Mouse (Mus musculus) lung, embryonic 15.5 days (tissue): ENCODE data around the gene Tbxa2r. TPM values are rescaled to one million over a fixed set of nuclear protein-coding genes. Genes with fewer than 3 reads are reported as not detected.

Experiments used
- ATAC-seq: fragments of 200-750 bp; cut with Nextera tagmentation; 2 replicates; pipeline ENCODE4 v1.8.0; 2017; ENCODE audit warnings: moderate number of reproducible peaks, borderline replicate concordance; ENCODE audit not compliant: low FRiP score, low TSS enrichment; ENCODE audit errors: extremely low read depth
- H3K27ac ChIP-seq: fragments of 300-500 bp; sonication (generic); 2 replicates; pipeline ENCODE4 v1.5.1; 2015; ENCODE audit warnings: moderate library complexity, mild to moderate bottlenecking, inconsistent platforms
- H3K27me3 ChIP-seq: fragments of 300-500 bp; sonication (generic); 2 replicates; pipeline ENCODE4 v1.6.1; 2015; ENCODE audit warnings: inconsistent platforms
- H3K36me3 ChIP-seq: fragments of 300-500 bp; sonication (generic); 2 replicates; pipeline ENCODE4 v1.6.1; 2015; ENCODE audit warnings: inconsistent platforms
- H3K4me1 ChIP-seq: fragments of 300-500 bp; sonication (generic); 2 replicates; pipeline ENCODE4 v1.6.1; 2015; ENCODE audit warnings: inconsistent platforms
- H3K4me2 ChIP-seq: fragments of 300-500 bp; sonication (generic); 2 replicates; pipeline ENCODE4 v1.6.1; 2015; ENCODE audit warnings: inconsistent platforms, mild to moderate bottlenecking, moderate library complexity
- H3K4me3 ChIP-seq: fragments of 300-500 bp; sonication (generic); 2 replicates; pipeline ENCODE4 v1.5.1; 2015; ENCODE audit warnings: mild to moderate bottlenecking, inconsistent platforms
- H3K9ac ChIP-seq: fragments of 300-500 bp; sonication (generic); 2 replicates; pipeline ENCODE4 v1.6.1; 2015; ENCODE audit warnings: inconsistent platforms
- H3K9me3 ChIP-seq: fragments of 300-500 bp; sonication (generic); 2 replicates; pipeline ENCODE4 v1.6.1; 2016; ENCODE audit warnings: inconsistent platforms
- WGBS: fragments of 180-500 bp; shearing (Covaris S2); methylation state at CpG from one replicate; pipeline ENCODE4 v1.1.7; 2015; 5-methylcytosine and 5-hydroxymethylcytosine counted together
- polyA plus RNA-seq: library from polyadenylated mRNA; unstranded; fragments of >200 nt; fragmentation: Nextera tagmentation; extraction: Ambion mirVana; gene quantifications from 2 replicates; pipeline ENCODE4 v1.2.1, GENCODE M21; 2015

Gene Tbxa2r
- polyA plus RNA-seq, 1 experiment from 2014 or later: 18.3 TPM

GRCm38 (mm10) chr10:81291511-81292104 lies 36.9 kb upstream of the Tbxa2r start, which contains the start of gene Tjp3:
Gene Tjp3 (minus strand): TSS chr10:81291581.
- Histone ChIP-seq H3K27ac (peak within 1 kb of the TSS; percentile 91), H3K4me1 (peaks cover 45% of the 10 kb centered on the region), H3K36me3 (no peaks in the 10 kb centered on the region), H3K9ac (peak within 1 kb of the TSS; percentile 6; the same call in 1 of the 2 replicates), H3K4me3 (peak within 1 kb of the TSS; percentile 33), H3K4me2 (peak within 1 kb of the TSS; percentile 95), H3K27me3 (peaks cover 10% of the 10 kb centered on the region; the same call in 1 of the 2 replicates), H3K9me3 (no peaks in the 10 kb centered on the region)
- 57% methylated on average over 9 of the region's 9 CpGs for WGBS
- no peak for ATAC-seq

DNA sequence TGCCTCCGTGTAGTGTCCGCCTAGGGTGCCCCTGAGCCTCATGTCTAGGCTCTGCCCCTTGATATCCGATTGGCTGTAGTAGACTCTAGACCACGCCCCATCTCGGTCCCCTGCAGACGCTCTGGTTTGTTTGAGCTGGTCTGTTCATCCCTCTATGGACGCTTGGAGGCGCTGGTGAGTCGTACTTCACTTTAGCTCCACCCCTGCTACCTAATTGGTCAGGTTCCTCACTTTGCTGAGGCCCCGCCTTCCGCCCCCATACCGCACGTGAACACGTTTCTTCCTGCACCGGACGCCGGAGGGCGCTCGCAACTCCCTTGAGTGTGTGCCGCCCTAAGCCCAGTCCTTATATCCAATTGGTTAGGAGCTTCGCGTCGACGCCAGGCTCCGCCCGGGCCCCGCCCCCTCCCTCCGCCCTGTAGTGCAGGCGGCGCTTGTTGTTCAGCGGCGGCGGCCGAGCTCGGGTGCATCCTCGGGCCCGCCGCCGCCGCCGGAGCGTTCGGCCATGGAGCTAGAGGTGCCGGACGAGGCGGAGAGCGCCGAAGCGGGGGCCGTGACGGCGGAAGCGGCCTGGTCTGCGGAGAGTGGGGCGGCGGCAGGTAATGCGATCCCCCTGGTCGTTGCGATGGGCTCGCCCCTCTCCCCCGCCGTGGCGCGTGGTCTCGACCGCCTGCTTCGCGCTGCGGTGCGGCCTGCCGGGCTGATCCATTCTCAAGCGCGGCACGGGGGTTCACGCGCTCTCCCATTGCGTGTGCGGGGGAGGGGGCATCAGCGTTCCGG lies 35.8 kb upstream of the Tbxa2r start, which contains the start of gene Pip5k1c:
Gene Pip5k1c, plus strand, starts transcription at position 410 of the 780 bp plus-strand sequence.
- Histone ChIP-seq H3K9me3 (no peaks in the 10 kb centered on the region), H3K27ac (peak within 1 kb of the TSS; percentile 91), H3K4me1 (peaks cover 48% of the 10 kb centered on the region), H3K9ac (peak within 1 kb of the TSS; percentile 71), H3K27me3 (peaks cover 10% of the 10 kb centered on the region; the same call in 1 of the 2 replicates), H3K4me2 (peak within 1 kb of the TSS; percentile 95), H3K4me3 (peak within 1 kb of the TSS; percentile 78), H3K36me3 (no peaks in the 10 kb centered on the region)
- under 1% methylated on average over 59 of the region's 80 CpGs for WGBS
- ATAC-seq: peak; percentile 94

DNA sequence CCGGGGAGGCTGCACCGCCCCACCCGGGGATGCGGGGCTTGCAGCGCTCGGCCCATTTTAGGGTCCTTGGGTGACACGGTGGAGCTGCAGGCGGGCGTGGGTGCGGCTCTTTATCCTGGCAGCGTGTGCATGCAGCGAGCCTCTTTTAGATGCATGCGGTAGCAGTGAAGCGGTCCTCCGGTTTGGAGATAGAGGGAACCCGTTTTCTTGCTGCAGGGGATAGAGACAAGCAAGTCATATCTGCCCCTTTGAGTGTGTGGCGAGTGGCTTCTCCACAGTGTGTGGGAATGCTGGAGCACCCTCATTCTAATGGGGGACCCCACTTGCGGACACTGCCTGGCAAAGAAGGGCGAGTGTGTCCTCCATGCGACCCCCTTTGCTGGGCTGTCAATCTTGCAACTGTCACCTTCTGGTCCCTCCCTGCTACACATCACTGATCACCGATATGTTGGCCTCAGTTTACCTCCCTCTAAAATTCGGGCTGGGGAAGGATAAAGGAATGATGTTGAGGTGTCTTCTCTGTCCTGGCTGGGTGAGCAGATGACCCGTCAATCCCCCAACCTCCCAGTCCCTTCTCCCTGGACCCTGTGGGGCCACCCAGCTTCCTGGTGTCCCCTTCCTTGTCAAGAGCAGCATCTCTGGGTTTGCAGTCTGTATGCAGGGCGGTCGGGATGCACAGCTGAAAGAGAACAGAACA lies 35.0 kb upstream of the Tbxa2r start:
- no peak for ATAC-seq
- Histone ChIP-seq H3K27ac (peak overlapping the region; percentile 85), H3K4me3 (peak overlapping the region; percentile 78), H3K9ac (peak overlapping the region; percentile 71), H3K4me2 (peak overlapping the region; percentile 95), H3K36me3 (no peaks in the 10 kb centered on the region), H3K4me1 (peaks cover 50% of the 10 kb centered on the region), H3K9me3 (no peaks in the 10 kb centered on the region), H3K27me3 (peaks cover 10% of the 10 kb centered on the region; the same call in 1 of the 2 replicates)
- WGBS: 1% methylated on average over 25 of the region's 25 CpGs

GRCm38 (mm10) chr10:81294442-81294841 lies 34.1 kb upstream of the Tbxa2r start:
- WGBS: 47% methylated on average over 8 of the region's 8 CpGs
- peak overlapping the region; percentile 71; the same call in 1 of the 2 replicates for H3K9ac ChIP-seq
- peaks cover 10% of the 10 kb centered on the region; the same call in 1 of the 2 replicates for H3K27me3 ChIP-seq
- peak overlapping the region; percentile 95 for H3K4me2 ChIP-seq
- no peaks in the 10 kb centered on the region for H3K36me3 ChIP-seq
- no peaks in the 10 kb centered on the region for H3K9me3 ChIP-seq
- no peak overlapping the region for H3K27ac ChIP-seq
- H3K4me3 ChIP-seq: peak overlapping the region; percentile 78
- H3K4me1 ChIP-seq: peaks cover 51% of the 10 kb centered on the region
- no peak for ATAC-seq

DNA sequence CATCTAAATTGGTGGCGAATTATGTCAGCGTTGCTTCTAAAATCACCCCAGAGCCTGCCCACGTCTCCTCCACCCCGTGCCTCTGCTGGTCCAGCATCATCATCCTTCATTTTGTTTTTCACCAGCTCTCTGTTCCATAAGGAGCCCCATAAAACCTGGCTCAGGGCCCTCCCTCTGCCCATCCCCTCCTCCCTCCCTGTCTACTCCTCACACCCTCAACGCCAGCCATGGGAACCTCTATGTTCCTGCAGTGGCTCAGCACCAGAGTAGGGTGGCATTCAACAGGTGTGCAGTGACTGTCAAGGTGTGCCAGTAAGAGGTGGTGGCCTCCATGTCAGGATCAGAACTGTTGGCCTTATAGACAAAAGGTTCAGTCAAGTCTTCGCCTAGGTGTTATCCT lies 33.3 kb upstream of the Tbxa2r start:
- Histone ChIP-seq H3K9ac (no peak overlapping the region), H3K4me1 (peaks cover 56% of the 10 kb centered on the region), H3K4me3 (no peak overlapping the region), H3K27ac (no peak overlapping the region), H3K27me3 (peaks cover 10% of the 10 kb centered on the region; the same call in 1 of the 2 replicates), H3K36me3 (no peaks in the 10 kb centered on the region), H3K4me2 (no peak overlapping the region), H3K9me3 (no peaks in the 10 kb centered on the region)
- ATAC-seq: no peak
- 89% methylated on average over 6 of the region's 6 CpGs for WGBS

- H3K27me3 ChIP-seq: no peaks in the 10 kb centered on the region
- H3K4me3 ChIP-seq: no peak overlapping the region
- WGBS: 74% methylated on average over 6 of the region's 6 CpGs
- ATAC-seq: no peak
- H3K4me2 ChIP-seq: no peak overlapping the region
- H3K36me3 ChIP-seq: no peaks in the 10 kb centered on the region
- H3K9me3 ChIP-seq: no peaks in the 10 kb centered on the region
- no peak overlapping the region for H3K9ac ChIP-seq
- H3K27ac ChIP-seq: peak overlapping the region; percentile 72
- H3K4me1 ChIP-seq: peaks cover 62% of the 10 kb centered on the region
Observed at GRCm38 (mm10) chr10:81297246-81297645, 31.3 kb upstream of the Tbxa2r start.

- Histone ChIP-seq H3K36me3 (no peaks in the 10 kb centered on the region), H3K9ac (no peak overlapping the region), H3K4me3 (no peak overlapping the region), H3K27me3 (no peaks in the 10 kb centered on the region), H3K27ac (peak overlapping the region; percentile 72), H3K4me2 (peak overlapping the region; percentile 3; the same call in 1 of the 2 replicates), H3K9me3 (no peaks in the 10 kb centered on the region), H3K4me1 (peaks cover 68% of the 10 kb centered on the region)
- 43% methylated on average over 10 of the region's 10 CpGs for WGBS
- ATAC-seq: peak; percentile 28; the same call in 1 of the 2 replicates
Observed at GRCm38 (mm10) chr10:81297845-81298244, 30.7 kb upstream of the Tbxa2r start.

DNA sequence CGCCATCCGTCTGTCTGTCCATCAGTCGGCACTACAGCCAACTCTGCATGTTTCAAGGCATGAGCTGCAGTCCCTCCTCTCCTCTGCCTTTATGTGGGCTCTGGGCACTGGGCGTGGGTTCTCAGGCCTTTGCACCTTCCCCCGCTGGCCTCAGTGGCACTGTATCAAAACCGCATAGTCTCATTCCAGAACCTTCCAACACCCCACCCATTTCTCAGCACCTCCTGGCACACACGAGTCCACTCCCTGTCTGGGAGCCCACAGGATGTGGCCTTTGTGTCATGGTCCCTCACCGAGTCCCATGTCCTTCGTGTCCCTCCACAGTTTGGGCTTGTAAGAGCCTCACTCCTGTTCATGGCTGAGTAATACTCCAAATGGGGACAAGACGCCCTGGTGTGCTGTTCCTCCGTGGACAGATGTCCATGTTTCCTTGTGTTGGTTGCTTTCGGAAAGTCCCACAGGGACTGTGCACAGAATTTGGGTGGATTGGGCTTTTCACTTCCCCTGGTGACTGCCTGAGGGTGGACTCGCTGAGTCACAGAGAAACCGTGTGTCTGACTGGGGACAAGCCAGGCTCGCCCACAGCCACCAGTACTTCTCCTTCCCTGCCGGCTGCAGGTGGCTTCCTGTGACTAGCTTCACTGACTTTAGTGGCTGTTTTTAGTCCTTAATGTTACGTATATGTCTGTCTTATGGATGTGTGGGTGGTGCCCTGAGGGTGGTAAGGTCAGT lies 30.0 kb upstream of the Tbxa2r start:
- no peaks in the 10 kb centered on the region for H3K27me3 ChIP-seq
- H3K4me2 ChIP-seq: peak overlapping the region; percentile 3; the same call in 1 of the 2 replicates
- ATAC-seq: no peak
- H3K27ac ChIP-seq: peak overlapping the region; percentile 72
- H3K36me3 ChIP-seq: no peaks in the 10 kb centered on the region
- no peaks in the 10 kb centered on the region for H3K9me3 ChIP-seq
- peaks cover 74% of the 10 kb centered on the region for H3K4me1 ChIP-seq
- no peak overlapping the region for H3K4me3 ChIP-seq
- no peak overlapping the region for H3K9ac ChIP-seq
- WGBS: 87% methylated on average over 17 of the region's 17 CpGs

- Histone ChIP-seq H3K4me2 (no peak overlapping the region), H3K4me3 (no peak overlapping the region), H3K9me3 (no peaks in the 10 kb centered on the region), H3K9ac (no peak overlapping the region), H3K27me3 (no peaks in the 10 kb centered on the region), H3K27ac (no peak overlapping the region), H3K4me1 (peaks cover 69% of the 10 kb centered on the region), H3K36me3 (no peaks in the 10 kb centered on the region; the same call in 1 of the 2 replicates)
- no peak for ATAC-seq
- 83% methylated on average over 14 of the region's 14 CpGs for WGBS
Observed at GRCm38 (mm10) chr10:81299585-81300351, 28.8 kb upstream of the Tbxa2r start.

DNA sequence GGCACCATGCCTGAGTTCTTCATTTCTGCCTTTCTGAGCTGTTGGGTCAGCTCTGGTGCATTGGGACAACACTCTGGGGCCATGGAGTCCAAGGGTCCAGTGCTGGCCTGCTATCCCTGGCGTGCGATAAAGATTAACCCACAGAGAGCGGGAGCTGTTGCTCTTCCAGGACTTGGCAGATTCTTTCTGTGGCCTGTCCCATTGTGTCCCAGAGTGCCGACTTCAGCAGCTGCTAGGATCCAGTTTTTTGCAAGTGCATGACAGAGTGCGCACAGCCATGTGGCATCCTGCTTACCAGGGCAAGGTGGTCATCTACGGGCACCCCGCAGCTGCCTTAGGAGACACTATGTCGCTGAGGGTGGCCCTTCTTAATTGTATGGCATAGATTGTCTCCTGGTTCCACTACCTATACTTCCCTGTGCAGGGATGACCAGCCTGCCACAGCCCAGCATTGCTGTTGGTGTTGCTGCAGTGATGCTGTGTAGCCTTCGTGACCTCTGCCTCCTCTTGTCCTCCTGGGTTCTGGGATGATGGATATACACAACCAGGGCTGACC lies 28.1 kb upstream of the Tbxa2r start:
- Histone ChIP-seq H3K4me3 (no peak overlapping the region), H3K36me3 (no peaks in the 10 kb centered on the region; the same call in 1 of the 2 replicates), H3K27me3 (no peaks in the 10 kb centered on the region), H3K4me1 (peaks cover 67% of the 10 kb centered on the region), H3K9me3 (no peaks in the 10 kb centered on the region), H3K9ac (no peak overlapping the region), H3K4me2 (no peak overlapping the region), H3K27ac (no peak overlapping the region; the same call in 1 of the 2 replicates)
- ATAC-seq: no peak
- WGBS: 77% methylated on average over 9 of the region's 9 CpGs
